Mouse (Mus musculus): ENCODE results near the gene Cldn13.

DNA sequence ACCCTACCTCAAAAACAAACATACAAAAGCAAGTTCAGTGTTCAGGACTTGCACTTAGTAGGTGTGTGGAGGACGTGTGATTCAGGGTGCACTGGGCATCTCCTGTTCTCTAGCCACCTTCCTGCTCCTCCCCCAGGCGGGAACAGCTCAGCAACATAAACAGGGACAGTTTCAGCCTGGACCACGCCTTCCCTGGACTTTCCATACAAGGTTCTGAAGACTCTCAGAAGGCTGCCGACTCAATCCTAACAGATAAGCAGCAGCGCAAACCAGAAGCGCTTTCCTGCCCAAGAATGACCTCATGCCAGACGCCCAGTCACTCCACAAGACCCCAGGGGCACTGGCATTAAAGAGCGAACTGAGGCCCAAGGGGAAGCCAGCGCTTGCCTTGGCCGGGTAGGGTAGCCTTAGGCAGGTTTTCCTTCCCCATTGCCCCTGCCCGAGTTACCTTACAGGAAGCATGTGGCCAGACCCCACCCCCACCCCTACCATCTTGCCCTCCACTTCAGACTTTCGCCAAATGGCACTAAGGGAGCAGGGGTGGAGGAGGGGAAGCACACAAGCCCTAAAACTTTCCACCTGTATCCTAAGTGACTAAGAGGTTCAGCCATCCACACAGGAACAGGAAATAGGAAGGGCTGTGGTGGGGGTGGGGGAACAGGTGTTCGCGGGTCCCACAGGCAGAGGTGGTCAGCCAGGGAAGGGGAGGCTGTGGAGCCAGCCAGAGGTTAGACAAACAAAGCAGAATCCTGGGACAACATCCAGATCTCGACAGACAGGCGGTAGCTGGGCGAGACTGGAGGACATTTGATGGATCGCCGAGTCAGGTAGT lies 35.9 kb upstream of the Cldn13 start:
- TF ChIP-seq CTCF (IDR thresholded peaks at IDR 0.05; ENCODE audit: low read depth) (no peak), EP300 (optimal IDR thresholded peaks at IDR 0.05) (no peak)
